Mouse (Mus musculus) embryonic facial prominence, embryonic 11.5 days (tissue): Measurements from ENCODE around the gene Adamts6. TPM values are rescaled to one million over a fixed set of nuclear protein-coding genes. Genes with fewer than 3 reads are reported as not detected.

Experiments
- ATAC-seq: fragments of 200-750 bp; cut with Nextera tagmentation; replicated peaks from 2 replicates; pipeline ENCODE4 v1.8.0; 2017; ENCODE audit warnings: low read depth; ENCODE audit not compliant: insufficient number of reproducible peaks, low FRiP score, low TSS enrichment
- DNase-seq: peaks from one replicate; pipeline ENCODE4 v3.0.0-alpha.2; 2015; ENCODE audit warnings: low spot score
- H3K27ac ChIP-seq: fragments of 300-500 bp; sonication (generic); replicated peaks from 2 replicates; pipeline ENCODE4 v1.5.1; 2014; ENCODE audit warnings: mild to moderate bottlenecking, low read depth, low read length, control low read depth
- H3K27me3 ChIP-seq: fragments of 300-500 bp; sonication (generic); 2 replicates; pipeline ENCODE4 v1.6.1; 2014; ENCODE audit warnings: mild to moderate bottlenecking, low read length, moderate library complexity, mixed read lengths; ENCODE audit not compliant: control insufficient read depth, insufficient read depth
- H3K36me3 ChIP-seq: fragments of 300-500 bp; sonication (generic); replicated peaks from 2 replicates; pipeline ENCODE4 v1.6.1; 2014; ENCODE audit warnings: low read depth, mild to moderate bottlenecking, low read length, moderate library complexity, mixed read lengths; ENCODE audit not compliant: control insufficient read depth, insufficient read depth
- H3K4me1 ChIP-seq: fragments of 300-500 bp; sonication (generic); 2 replicates; pipeline ENCODE4 v1.6.1; 2014; ENCODE audit warnings: low read length, mixed read lengths; ENCODE audit not compliant: control insufficient read depth, insufficient read depth
- H3K4me2 ChIP-seq: fragments of 300-500 bp; sonication (generic); 2 replicates; pipeline ENCODE4 v1.6.1; 2014; ENCODE audit warnings: low read depth, mild to moderate bottlenecking, control low read depth, low read length, moderate library complexity
- H3K4me3 ChIP-seq: fragments of 300-500 bp; sonication (generic); 2 replicates; pipeline ENCODE4 v1.5.1; 2014; ENCODE audit warnings: low read depth, low read length, control low read depth
- H3K9ac ChIP-seq: fragments of 300-500 bp; sonication (generic); replicated peaks from 2 replicates; pipeline ENCODE4 v1.6.1; 2014; ENCODE audit warnings: mild to moderate bottlenecking, control low read depth, low read length
- H3K9me3 ChIP-seq: fragments of 300-500 bp; sonication (generic); replicated peaks from 2 replicates; pipeline ENCODE4 v1.6.1; 2016; ENCODE audit warnings: mild to moderate bottlenecking, low read length, inconsistent platforms, mixed read lengths; ENCODE audit not compliant: control insufficient read depth
- WGBS: fragments of 180-500 bp; shearing (Covaris S2); extraction: QIAGEN DNeasy Blood & Tissue Kit; methylation state at CpG from one replicate; pipeline ENCODE4 v1.1.7; 2014; 5-methylcytosine and 5-hydroxymethylcytosine counted together
- polyA plus RNA-seq: library from polyadenylated mRNA; unstranded; fragments of >200 nt; fragmentation: Nextera tagmentation; extraction: Ambion mirVana; gene quantifications from 2 replicates; pipeline ENCODE4 v1.2.1, GENCODE M21; 2014

Gene Adamts6
- polyA plus RNA-seq, 1 experiment from 2014 or later: 3.1 TPM

DNA sequence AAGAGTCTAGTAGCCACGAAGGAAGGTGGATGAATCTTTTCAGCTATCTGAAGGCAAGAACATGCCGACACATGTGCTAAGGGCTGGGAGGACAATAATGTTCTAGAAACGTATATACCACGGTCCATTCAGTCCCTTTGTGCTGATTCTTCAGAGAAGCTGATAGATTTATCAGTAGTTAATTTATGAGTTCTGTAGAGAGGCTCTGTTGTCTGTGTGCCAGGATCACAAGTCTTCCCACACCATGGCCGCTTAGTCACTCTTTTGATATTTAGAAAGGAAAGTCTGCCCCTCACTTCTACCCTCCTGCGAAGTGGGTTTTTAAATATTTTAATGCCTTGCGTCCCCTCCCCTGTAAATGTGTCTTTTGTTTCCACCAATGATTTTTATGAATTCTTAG lies 154.9 kb downstream of the Adamts6 start:
- no peak overlapping the region for H3K27ac ChIP-seq
- H3K4me3 ChIP-seq: no peak overlapping the region
- H3K4me2 ChIP-seq: no peak overlapping the region
- H3K4me1 ChIP-seq: no peaks in the 10 kb centered on the region
- no peaks in the 10 kb centered on the region for H3K27me3 ChIP-seq
- DNase-seq: no peak
- H3K9me3 ChIP-seq: no peaks in the 10 kb centered on the region
- H3K36me3 ChIP-seq: no peaks in the 10 kb centered on the region
- H3K9ac ChIP-seq: no peak overlapping the region
- WGBS: 91% methylated on average over 7 of the region's 7 CpGs
- no peak for ATAC-seq

DNA sequence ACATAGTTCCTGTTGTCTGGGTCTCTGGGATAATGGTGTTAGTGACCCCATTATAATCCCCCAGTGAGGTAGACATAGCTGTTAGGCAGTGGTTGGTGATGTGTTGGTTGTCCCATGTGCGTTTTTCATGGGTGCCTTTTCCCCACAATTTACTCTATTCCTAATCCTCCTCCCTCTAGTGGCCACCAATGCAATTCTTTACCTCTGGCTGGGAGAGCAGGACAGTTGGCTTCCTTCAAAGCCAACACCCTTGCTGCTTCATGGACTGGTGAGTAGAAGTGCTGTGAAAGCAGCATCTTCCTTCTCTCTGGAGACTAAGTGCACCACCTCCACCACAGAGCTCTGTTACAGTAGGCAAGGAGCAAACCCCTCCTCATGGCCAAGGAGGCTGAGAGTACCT lies 157.8 kb downstream of the Adamts6 start:
- no peaks in the 10 kb centered on the region for H3K36me3 ChIP-seq
- no peaks in the 10 kb centered on the region for H3K9me3 ChIP-seq
- no peak overlapping the region for H3K9ac ChIP-seq
- H3K4me2 ChIP-seq: no peak overlapping the region
- H3K4me1 ChIP-seq: no peaks in the 10 kb centered on the region
- no peak for ATAC-seq
- no peaks in the 10 kb centered on the region for H3K27me3 ChIP-seq
- no peak overlapping the region for H3K27ac ChIP-seq
- H3K4me3 ChIP-seq: no peak overlapping the region
- WGBS: 64% methylated on average over 1 of the region's 1 CpGs
- no peak for DNase-seq

DNA sequence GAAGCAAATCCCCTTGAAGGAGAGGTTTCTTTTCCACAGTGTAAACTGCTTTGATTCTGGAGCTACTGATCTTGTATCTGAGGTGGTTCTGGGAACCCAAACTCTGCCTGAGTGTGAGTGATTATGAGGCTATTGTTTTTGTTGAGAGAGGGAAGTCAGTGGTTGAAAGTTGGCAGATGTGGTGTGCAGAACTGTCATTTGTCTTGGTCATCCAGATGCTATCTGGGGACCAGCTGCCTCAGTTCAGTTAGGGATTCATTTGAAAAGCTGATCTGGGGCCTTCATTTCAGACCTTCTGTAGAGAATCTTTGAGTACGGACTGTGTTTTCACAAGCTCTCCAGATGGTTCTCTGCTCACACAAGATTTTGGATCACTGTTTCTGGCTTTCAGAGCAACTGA lies 159.3 kb downstream of the Adamts6 start:
- Histone ChIP-seq H3K27ac (no peak overlapping the region), H3K9ac (no peak overlapping the region), H3K9me3 (no peaks in the 10 kb centered on the region), H3K4me3 (no peak overlapping the region), H3K4me2 (no peak overlapping the region), H3K36me3 (no peaks in the 10 kb centered on the region), H3K4me1 (no peaks in the 10 kb centered on the region), H3K27me3 (no peaks in the 10 kb centered on the region)
- 89% methylated on average over 1 of the region's 1 CpGs for WGBS
- ATAC-seq (no peak), DNase-seq (no peak)

DNA sequence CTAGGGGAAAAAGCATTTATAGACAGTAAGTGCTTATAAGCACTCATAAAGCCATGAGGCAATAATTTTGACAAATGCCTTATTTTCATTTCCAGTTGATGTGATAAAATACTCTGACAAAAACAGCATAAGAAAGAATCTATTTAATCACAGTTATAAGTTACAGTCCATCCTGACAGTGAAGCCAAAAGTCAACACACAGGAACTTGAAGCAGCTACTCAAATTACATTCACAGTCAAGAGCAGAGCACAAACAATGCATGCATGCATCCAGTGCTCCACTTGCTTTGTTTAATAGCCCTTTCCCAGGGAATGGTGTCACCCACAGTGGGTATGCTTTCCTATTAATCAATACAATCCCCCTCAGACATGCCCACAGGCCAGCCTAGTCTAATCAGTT lies 159.8 kb downstream of the Adamts6 start:
- no peak overlapping the region for H3K9ac ChIP-seq
- H3K36me3 ChIP-seq: no peaks in the 10 kb centered on the region
- H3K27ac ChIP-seq: no peak overlapping the region
- H3K9me3 ChIP-seq: no peaks in the 10 kb centered on the region
- no peak overlapping the region for H3K4me3 ChIP-seq
- no peaks in the 10 kb centered on the region for H3K4me1 ChIP-seq
- no peak for ATAC-seq
- H3K4me2 ChIP-seq: no peak overlapping the region
- no peaks in the 10 kb centered on the region for H3K27me3 ChIP-seq
- no peak for DNase-seq

DNA sequence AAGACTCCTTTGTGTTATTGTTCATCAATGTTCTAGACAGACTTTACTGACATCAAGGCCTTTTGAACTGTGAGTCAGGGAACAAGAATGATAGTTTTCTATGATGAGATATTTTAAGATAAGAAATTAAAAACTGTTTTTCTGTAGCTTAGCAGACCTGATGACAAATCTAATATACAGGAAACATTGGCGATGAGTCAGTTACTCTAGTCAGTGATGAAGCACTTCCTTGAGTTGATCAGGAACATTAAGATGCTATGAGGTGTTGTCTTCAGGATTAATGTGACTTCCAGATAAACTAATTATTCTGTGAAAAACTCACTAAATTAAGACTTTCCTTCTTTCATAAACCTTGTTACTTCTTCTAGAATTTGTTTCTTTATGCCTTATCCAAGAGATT lies 160.7 kb downstream of the Adamts6 start:
- Histone ChIP-seq H3K9me3 (no peaks in the 10 kb centered on the region), H3K36me3 (no peaks in the 10 kb centered on the region), H3K27ac (no peak overlapping the region), H3K4me1 (no peaks in the 10 kb centered on the region), H3K27me3 (no peaks in the 10 kb centered on the region), H3K4me3 (no peak overlapping the region), H3K9ac (no peak overlapping the region), H3K4me2 (no peak overlapping the region)
- 90% methylated on average over 1 of the region's 1 CpGs for WGBS
- ATAC-seq (no peak), DNase-seq (no peak)

DNA sequence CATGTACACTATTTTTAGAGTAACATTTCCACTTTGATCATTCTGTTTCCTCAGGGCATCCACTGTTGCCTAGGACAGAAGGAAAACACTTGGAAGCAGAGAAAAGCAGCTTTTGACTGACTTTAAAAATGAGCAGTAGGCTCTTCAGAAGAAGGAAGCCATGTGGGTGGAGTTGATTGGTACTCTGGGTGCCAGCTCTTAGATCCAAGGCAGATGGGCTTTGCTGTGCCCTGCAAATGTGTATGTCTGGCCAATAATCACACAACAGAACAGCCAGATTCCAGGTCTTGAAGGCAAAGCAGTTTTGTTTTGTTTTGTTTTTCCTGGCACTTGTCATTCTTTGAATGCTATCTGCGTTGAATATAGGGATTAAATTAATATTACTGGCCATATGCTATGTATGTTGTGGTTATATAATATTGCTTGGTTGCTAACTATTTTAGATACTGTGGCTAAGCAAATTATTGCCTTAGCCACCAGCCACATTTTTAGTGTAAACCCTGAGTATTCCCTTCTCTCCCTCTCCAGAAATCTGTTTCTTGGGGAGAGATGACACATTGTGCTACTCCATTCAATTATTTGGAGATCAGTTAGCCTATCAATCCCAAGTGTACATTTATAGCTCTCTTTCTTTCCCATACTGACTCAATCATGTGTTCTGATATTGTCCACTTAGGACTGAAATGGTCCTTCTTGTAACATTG lies 165.8 kb downstream of the Adamts6 start:
- H3K27ac ChIP-seq: no peak overlapping the region
- WGBS: 94% methylated on average over 1 of the region's 1 CpGs
- ATAC-seq: no peak
- no peaks in the 10 kb centered on the region for H3K27me3 ChIP-seq
- H3K4me1 ChIP-seq: no peaks in the 10 kb centered on the region
- no peaks in the 10 kb centered on the region for H3K9me3 ChIP-seq
- H3K9ac ChIP-seq: no peak overlapping the region
- no peak for DNase-seq
- no peak overlapping the region for H3K4me3 ChIP-seq
- H3K4me2 ChIP-seq: no peak overlapping the region
- no peaks in the 10 kb centered on the region for H3K36me3 ChIP-seq

DNA sequence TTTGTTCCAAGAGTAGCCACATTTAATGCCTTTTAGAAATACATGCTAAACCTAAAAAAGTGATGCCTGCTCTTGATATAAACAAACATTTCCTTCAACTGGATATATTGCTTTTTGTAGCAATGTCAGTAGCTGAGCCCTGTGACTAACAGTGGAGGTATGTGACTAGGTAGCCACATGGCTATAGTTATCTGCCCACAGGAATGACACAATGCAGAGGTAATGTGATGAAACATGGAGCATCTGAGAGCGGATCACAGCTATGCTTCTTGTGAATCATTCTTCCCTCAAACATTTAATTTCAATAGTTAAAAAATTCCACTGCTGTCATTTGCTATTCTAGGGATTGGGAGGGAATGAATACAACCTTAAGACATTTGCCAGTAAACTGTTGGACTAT lies 172.7 kb downstream of the Adamts6 start:
- no peak overlapping the region for H3K4me2 ChIP-seq
- no peak overlapping the region for H3K27ac ChIP-seq
- DNase-seq (no peak), ATAC-seq (no peak)
- 94% methylated on average over 1 of the region's 1 CpGs for WGBS
- no peak overlapping the region for H3K9ac ChIP-seq
- no peaks in the 10 kb centered on the region for H3K4me1 ChIP-seq
- H3K36me3 ChIP-seq: no peaks in the 10 kb centered on the region
- no peaks in the 10 kb centered on the region for H3K27me3 ChIP-seq
- no peak overlapping the region for H3K4me3 ChIP-seq
- H3K9me3 ChIP-seq: no peaks in the 10 kb centered on the region

DNA sequence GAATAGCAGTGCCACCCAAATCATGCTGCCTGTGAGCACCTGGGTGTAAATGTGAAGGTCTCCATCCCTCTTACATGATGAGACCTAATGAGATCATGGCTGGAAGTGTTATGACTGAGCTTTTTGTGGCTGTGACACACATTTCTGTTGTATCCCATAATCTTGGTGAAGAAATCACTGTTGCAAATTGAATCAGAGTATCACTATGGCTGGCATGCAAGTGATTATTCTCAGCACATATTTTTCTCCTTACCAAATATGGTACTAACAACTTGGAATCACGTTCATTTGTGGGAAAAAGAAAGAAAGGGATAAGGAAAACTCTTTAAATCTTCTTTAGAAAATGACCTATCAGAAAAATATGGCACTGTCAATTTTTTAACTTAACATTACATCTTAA lies 180.4 kb downstream of the Adamts6 start:
- Histone ChIP-seq H3K9ac (no peak overlapping the region), H3K4me2 (no peak overlapping the region), H3K36me3 (no peaks in the 10 kb centered on the region), H3K27me3 (no peaks in the 10 kb centered on the region), H3K9me3 (no peaks in the 10 kb centered on the region), H3K4me3 (no peak overlapping the region), H3K27ac (no peak overlapping the region), H3K4me1 (no peaks in the 10 kb centered on the region)
- 79% methylated on average over 1 of the region's 1 CpGs for whole genome bisulfite sequencing
- DNase-seq (no peak), ATAC-seq (no peak)
